Comparison of ENCODE assay signal across 9 mouse cellular contexts in the genomic region with DNA sequence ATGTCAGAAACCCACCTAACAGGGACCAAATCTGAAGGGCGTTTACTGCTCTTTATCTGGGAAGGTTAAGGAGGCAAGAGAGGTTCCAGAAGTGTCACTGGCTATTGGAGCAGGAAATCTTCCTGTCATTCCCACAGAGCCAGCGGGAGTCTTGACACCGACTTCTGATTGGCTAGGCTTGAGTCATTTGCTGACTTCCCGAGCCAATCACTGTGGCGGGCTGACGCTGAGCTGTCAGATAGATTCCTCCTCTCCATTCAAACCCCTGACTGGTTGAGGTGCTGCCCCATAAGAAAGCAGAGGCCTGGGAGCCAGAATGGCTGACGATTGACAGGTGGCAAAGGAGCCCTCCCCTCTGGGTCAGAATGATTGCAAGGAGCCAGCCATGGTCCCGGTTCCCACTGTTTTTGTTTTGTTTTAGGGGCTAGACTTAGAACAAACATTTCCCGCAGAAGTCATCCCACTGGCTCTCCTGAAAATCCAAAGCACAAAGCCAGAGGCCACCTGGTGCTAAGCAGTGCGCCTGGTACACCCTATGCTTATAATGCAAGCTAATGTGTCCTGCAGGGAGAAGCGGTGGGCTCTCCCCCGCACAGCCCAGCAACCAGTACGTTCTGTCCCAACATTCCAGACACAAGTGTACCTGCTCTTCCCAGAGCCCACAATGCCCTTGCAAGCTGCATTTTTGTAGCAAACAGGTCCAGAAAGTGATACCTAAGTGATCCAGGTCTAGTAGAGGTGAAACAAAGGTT. TPM values are rescaled to one million over a fixed set of nuclear protein-coding genes. Genes with fewer than 3 reads are reported as not detected.
DNase-seq lines count a peak whose midpoint lies in the region; ATAC-seq lines count a peak whose summit lies in the region.
"Had no signal": no experiment of that assay in that cellular context is flagged by ENCODE, and none has a peak within 500 bp of the region (broad histone marks: within the 10 kb centered on the region; RNA-seq: fewer than 3 reads in every experiment).

No protein-coding gene starts in this region.

- H3K9me3 ChIP-seq in neural tube, embryonic 14.5 days (ENCODE audit: control insufficient read depth, low read length): no peaks in the 10 kb centered on the region
- H3K9me3 ChIP-seq: G1E had no signal

- H3K4me3 ChIP-seq in neural tube, embryonic 14.5 days (ENCODE audit: low read depth, low read length): no peak overlapping the region

- peak; percentile 69 for ATAC-seq in neural tube, embryonic 14.5 days (ENCODE audit: low read depth)

- peak overlapping the region; percentile 30 for H3K4me2 ChIP-seq in neural tube, embryonic 14.5 days (ENCODE audit: low read depth, low read length)

- H3K36me3 ChIP-seq in neural tube, embryonic 14.5 days (ENCODE audit: control insufficient read depth, insufficient read depth, low read length): no peaks in the 10 kb centered on the region
- H3K36me3 ChIP-seq: G1E had no signal

- 25% methylated on average over 13 of the region's 13 CpGs for WGBS in neural tube, embryonic 14.5 days

- H3K27me3 ChIP-seq in neural tube, embryonic 14.5 days (ENCODE audit: control insufficient read depth, insufficient read depth, low read length): no peaks in the 10 kb centered on the region

- peaks cover 16% of the 10 kb centered on the region for H3K4me1 ChIP-seq in neural tube, embryonic 14.5 days (ENCODE audit: control insufficient read depth, insufficient read depth, low read length)

- H3K9ac ChIP-seq in neural tube, embryonic 14.5 days (replicated peaks; ENCODE audit: low read depth, low read length): peak overlapping the region; percentile 46; the same call in 1 of the 2 replicates

- peak; percentile 55 for DNase-seq in layer of hippocampus, adult 11-12 months (ENCODE audit: low spot score)
- DNase-seq in layer of hippocampus, adult 9-10 months (ENCODE audit: low spot score): no peak
- DNase-seq in cerebellum, postnatal 14 days: peak; percentile 69 to 80
- DNase-seq in heart, postnatal 4 days: peak; percentile 50
- peak; percentile 62 for DNase-seq in layer of hippocampus, adult 9-11 months
- no peak for DNase-seq in urinary bladder, postnatal 36 days (ENCODE audit: low spot score in 2 of 2)
- no peak for DNase-seq in urinary bladder, adult 2 months (ENCODE audit: low spot score)

- peak overlapping the region; percentile 77 for H3K27ac ChIP-seq in neural tube, embryonic 14.5 days (ENCODE audit: low read depth, low read length)

RNA-seq across cellular contexts. Expression of a gene that starts 22.9 kb away (rescaled TPM):
- total RNA-seq in heart, postnatal 4 days (2021): under 1 TPM; 0.36 to 0.71 TPM
- polyA plus RNA-seq in neural tube, embryonic 14.5 days (2014; fragmentation: Nextera tagmentation; extraction: Ambion mirVana): 8.9 and 13.1 TPM in 2 replicates
- 1.6 and 1.8 TPM in 2 replicates for polyA plus RNA-seq in urinary bladder, adult 2 months (2012; rRNA removed)

RNA-seq across cellular contexts. Expression of a gene that starts 32.4 kb away (rescaled TPM):
- total RNA-seq in heart, postnatal 4 days (2021): 10 to 100 TPM; 22.2 to 23.0 TPM
- polyA plus RNA-seq in neural tube, embryonic 14.5 days (2014; fragmentation: Nextera tagmentation; extraction: Ambion mirVana): 13.0 and 15.9 TPM in 2 replicates
- polyA plus RNA-seq in urinary bladder, adult 2 months (2012; rRNA removed): 3.1 and 10.4 TPM in 2 replicates

RNA-seq across cellular contexts. Expression of a gene that starts 41.4 kb away (rescaled TPM):
- 10 to 100 TPM; 12.1 to 12.7 TPM for total RNA-seq in heart, postnatal 4 days (2021)
- 15.6 and 16.1 TPM in 2 replicates for polyA plus RNA-seq in neural tube, embryonic 14.5 days (2014; fragmentation: Nextera tagmentation; extraction: Ambion mirVana)
- polyA plus RNA-seq in urinary bladder, adult 2 months (2012; rRNA removed): 7.5 and 14.4 TPM in 2 replicates

RNA-seq across cellular contexts. Expression of a gene that starts 59.6 kb away (rescaled TPM):
- 10 to 100 TPM; 22.8 to 24.8 TPM for total RNA-seq in heart, postnatal 4 days (2021)
- 63.9 and 78.7 TPM in 2 replicates for polyA plus RNA-seq in neural tube, embryonic 14.5 days (2014; fragmentation: Nextera tagmentation; extraction: Ambion mirVana)
- 24.8 and 26.7 TPM in 2 replicates for polyA plus RNA-seq in urinary bladder, adult 2 months (2012; rRNA removed)

Comparison
In these comparisons a context has a peak if more than half of its experiments do, and no peak if none do; other contexts are left out.
1. DNase-seq: peak in layer of hippocampus, adult 11-12 months (single experiment), cerebellum, postnatal 14 days (2 of 2), heart, postnatal 4 days (single experiment) and layer of hippocampus, adult 9-11 months (single experiment); none in layer of hippocampus, adult 9-10 months (single experiment), urinary bladder, postnatal 36 days (0 of 2) and urinary bladder, adult 2 months (single experiment).